Mouse (Mus musculus) thymus, adult 18-20 months (tissue): ENCODE results near the gene Mvb12b.

ENCODE experiments used
- DNase-seq, 2 experiments: peaks; one replicate each; pipeline ENCODE4 v3.0.0; 2022; ENCODE audit warnings: mixed read lengths in 2 of 2

Mvb12b gene

DNA sequence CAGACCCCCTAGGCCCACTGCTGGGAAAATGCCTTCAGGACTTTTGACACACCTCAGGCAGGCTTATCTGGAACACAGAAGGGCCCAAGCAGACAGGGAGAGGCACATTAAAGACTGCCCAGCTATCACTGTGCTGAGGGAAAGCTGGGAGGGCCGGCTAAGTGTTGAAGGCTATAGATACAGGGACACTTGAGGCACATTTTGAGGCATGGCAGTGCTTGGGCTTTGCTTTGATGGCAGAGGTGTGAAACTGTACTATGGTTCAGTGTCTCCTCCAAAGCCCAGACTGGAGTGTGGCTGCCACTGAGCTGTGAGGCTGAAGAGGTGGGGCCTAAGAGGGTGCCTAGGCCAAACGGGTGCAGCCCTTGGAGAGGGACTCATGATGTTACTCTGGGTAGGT lies 44.1 kb downstream of the Mvb12b start:
- no peak for DNase-seq

DNA sequence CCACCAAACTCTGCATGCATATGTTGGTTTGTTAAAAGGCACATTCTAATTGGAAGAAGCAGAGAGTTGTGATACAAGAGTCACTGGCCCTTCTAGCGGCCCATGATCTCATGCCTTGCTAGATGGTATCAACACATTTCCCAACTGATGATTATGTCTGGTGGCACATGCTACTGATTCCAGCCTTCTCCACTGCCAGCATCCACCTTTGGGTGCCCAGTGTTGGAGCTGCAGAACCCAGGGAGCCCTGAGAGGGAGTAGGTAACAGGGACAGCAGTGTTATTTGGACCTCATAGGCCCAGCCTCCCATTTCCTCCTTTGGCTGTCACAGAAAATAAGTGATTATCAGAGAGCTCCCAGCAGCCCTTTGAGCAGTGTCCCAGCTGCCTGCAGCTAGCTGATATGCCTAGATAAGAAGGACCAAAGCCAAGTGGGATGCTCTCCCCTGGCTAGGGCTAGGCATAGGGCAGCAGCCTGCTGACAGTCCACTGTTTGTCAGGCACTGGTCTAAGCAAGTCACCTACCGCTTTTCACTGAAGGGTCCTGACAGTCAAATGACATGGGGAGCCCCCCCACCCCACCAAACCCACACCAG lies 44.7 kb downstream of the Mvb12b start:
- no peak for DNase-seq

DNA sequence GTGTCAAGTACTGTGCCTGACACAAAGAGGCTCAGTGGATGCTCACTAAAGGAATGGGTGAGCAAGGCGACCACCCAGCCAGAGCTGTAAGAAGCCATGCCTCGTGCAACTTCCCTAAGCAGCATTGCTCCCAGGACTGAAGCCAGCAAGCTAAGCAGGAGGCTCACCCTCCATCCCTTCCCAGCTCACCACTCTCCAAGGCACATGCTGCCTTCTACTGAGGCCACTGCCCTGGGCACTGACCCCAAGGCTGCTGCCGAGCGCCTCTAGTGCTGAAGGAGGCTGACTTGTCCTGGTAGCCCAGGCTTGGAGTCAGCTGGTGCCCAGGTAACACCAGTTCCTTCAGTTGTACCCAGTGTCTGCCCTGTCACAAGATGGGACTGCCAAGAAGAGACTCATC lies 45.8 kb downstream of the Mvb12b start:
- no peak for DNase-seq

DNA sequence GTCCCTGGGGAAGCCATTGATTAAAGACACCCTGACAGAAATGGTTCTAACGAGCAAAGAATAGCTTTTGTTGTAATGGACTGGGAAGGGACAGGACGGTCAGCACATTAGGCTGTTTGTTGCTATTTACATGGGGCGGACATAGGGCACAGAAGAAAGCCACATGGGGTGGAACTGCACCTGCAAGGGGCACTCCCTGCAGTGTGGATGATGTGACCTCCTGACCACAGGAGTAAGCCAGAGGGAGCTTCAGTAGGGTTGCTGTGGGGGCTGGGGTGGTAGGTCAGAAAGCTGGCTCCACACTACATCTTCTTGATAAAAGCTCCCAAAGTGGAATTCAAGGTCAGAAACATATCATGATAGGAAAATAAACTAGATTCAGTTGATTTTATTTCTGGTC lies 47.3 kb downstream of the Mvb12b start:
- DNase-seq = no peak

DNA sequence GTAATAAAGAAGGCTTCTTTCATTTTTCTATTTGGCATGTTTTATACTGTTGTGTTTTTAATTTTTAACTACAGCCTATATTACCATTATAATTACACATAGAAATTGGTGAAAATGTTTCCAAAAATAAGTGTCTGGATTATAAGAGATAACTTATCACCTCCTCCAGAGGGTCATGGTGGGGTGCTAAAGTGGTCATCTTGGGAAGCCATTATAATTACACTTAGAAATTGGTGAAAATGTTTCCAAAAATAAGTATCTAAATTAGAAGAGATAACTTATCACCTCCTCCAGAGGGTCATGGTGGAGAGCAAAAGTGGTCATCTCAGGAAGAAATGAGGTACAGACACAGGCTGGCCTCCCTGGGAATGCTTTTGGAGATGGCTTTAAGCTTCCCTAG lies 48.5 kb downstream of the Mvb12b start:
- no peak for DNase-seq

DNA sequence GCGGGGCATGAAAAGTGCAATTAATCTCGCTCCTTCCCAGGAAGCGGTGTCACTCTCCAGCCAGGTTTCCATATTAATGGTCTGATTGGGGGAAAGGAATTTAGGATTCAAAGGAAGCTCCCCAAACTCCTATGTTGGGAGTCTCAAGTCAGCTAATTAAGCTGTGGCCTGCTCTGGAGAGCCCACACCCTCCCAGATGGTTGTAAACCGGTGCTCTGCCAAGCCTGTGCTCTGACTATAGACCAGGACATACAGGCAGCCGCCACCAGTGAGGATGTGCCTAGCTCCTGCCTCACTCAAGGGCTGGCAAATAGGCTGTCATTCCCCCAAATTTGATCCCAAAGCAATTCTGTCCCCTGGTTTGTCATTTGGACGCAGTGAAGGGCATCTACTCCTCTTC lies 50.4 kb downstream of the Mvb12b start:
- DNase-seq = no peak

DNA sequence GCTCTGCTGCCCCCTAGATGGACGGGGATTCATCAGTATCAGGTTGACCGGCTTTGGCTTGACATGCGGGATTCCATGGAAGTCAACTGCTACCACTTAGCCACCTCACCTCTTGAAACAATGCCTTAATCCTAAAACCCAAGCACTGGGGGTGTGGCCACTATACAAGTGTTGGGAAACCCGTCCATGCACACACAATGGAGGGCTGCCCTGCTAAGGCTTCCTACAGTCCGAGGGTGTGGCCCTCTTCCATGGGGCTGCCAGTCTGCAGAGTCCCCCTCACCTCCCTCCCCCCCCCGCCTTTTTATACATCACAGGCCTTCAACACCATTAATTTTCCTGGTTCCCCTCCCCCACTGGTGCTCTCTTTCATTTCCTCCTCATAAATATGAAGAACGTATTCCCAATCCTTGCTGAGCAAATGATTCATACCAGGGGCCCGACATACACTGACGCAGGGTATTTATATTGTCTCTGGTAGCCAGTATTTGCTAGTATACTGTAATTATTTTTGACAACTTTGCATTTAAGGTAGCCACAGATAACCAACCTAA lies 51.0 kb downstream of the Mvb12b start:
- DNase-seq = no peak

DNA sequence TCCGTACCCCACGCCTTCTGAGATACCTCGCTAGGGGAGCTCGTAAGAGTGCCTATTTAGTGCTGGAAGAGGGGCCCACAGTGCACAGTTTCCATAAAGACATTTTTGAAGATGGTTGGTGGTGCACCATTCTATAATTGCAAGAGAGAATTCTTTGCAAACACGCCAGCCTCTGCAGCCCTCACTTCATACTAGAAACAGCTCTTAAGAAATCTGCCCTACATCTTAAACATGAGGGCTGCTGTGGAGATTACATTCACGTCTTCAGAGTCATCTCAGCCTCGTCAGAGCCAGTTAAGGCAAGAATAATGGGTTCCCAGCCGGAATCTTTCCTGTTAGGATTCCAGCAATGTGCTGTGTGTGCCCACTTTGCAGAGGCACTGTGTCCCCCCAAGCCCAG lies 52.7 kb downstream of the Mvb12b start:
- no peak for DNase-seq

DNA sequence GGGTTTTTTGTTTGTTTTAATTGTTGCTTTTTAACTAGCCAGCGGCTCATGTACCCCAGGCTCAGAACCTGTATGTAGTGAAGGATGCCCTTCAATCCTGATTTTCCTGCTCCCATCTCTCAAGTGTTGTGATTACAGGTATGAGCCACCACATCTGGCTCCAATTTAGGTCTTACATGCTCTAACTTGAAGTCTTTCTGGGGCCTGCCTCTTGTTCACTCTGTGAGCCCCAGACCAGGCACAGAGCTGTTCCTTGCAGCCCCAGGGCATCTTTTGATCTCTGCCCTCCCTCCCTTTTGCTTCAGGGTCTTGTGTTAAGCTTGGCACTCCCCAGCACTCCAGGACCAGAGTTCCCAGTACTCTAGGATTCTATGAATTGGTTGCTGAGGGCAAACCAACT lies 53.8 kb downstream of the Mvb12b start:
- no peak for DNase-seq

DNA sequence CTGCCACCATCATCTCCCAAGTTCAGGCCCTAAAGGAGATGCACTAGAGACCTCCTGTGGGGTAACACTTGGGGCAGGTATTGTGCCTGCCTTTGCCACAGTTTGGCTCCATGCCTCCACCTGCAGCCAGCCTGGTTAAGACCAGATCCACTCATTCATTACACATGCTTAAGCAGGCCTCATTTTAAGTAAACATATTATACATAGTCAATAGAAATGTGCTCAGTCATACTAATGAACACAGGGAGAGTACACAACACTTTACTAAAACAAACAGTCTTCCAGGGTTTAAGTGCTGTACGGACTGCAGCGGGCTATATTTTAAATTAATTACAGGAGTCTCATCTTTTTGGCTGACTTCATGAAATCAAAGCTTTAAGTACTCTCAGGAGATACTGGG lies 57.9 kb downstream of the Mvb12b start:
- DNase-seq = no peak

DNA sequence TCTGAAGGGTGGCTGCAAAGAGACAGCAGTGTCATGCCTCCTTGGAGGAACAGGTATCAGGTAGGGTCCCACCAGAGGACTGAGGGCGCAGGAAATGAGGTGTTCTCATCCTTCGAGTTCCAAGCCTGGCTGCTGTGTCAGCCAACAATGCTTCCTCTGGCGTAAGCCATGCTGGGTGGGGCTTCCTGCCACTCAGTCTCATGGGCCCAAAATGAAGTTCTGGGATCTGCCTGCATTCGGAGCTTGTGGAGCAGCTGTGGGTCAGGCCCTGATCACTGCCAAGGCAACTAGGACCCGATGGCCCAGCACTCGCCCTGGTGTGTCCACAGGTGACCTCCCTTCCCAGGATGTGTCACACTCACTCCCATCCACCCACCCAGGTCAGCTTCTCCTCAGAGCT lies 61.0 kb downstream of the Mvb12b start:
- DNase-seq = no peak

DNA sequence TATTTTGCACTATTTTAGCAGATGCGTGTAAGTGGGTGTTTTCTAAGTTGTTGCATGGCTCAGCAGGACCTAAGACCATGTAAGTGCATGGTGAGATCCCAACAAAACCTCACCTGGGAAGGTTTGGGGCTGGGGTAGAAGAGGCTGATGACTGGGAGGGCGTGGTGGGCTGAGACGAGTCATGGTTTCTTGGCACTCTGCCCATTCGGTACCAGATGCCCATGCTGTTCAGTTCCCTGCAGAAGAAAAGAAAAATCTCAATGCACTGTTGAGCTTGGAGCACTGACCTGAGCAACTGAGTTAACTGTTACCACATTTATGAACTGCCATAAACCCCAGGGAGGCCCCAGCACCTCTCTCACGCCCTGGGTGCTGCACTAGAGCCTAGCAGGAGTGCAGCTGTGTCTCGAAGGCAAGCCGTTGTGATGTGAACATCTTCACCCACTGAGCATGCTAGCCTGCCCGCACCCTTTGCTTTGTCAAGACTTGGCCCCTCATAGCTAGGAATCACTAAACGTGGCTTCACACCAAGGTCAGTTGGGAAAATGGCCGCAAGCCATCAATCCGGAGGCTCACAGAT lies 62.7 kb downstream of the Mvb12b start:
- DNase-seq = no peak

DNA sequence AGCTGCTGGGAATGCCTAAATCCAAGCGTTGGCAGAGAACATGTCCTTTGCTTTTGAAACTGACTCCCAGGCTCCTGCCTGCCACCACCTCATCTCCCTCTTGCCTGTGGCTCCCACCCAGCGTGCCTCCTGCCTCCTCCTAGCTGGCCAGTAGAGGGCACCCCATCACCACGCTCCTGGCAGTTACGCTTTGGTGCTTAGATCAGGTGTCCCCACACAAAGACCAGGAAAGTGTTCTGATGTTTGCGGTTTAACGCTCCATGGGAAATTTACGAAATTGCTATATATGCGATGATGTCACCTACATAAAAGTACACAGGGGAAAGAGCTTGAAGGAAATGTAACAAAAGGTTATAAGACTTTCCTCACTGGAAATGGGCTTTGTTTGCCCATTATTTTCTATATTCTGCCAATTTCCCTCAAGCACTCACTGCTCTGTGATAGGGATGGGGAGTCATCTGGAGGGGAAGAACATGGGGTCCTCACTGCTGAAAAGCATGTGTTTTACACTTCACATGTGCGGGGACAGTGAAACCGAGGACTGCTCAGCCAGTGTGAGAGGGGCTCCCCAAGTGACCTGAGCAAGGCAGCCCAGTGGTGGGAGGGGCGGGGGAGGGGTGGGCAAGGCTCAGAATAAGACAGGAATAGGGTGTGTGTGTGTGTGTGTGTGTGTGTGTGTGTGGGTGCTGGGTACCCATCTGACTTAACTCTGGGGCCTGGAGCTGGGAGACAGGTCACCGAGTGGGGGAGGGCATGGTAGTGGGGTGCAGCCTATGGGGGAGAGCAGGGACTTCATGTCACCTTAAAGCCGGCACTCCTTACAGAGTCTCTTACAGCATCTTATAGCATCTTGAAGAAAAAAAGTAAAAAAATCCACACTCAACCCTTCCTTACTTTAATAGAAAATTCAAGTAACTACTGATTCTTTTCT lies 65.8 kb downstream of the Mvb12b start:
- peak; percentile 88 to 91 for DNase-seq

DNA sequence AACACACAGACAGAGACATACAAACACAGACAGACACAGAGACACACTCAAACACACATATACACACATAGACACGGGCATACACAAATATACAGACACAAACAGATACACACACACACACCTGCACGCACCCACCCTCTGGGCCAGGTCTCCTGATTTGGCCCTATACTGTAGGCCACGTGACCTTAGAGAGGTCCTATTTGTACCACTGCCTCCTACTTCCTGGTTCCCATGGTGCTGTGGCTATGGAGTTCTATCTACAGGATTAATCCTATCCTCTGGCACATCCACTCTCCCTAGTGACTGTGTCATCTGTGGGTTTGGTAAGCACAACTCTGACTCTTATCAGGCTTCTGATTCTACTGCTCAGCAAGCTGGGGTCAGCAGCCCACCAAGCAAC lies 67.3 kb downstream of the Mvb12b start:
- no peak for DNase-seq

DNA sequence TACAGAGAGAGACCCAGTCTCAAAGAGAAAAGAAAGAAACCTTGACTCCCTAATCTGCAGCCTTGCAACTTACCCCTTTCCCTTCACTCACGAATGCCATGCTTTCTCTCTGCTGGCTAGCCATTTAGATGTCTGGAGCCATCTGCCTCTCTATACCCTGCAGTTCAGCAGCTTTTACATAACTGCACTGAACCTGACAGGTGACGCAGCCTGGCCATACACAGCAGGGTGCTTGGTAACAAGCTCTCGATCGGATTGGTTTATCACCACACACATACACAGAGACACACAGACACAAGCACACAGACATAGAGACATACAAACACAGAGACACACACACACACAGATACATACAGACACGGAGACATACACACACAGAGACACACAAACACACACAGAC lies 67.7 kb downstream of the Mvb12b start:
- DNase-seq = no peak

DNA sequence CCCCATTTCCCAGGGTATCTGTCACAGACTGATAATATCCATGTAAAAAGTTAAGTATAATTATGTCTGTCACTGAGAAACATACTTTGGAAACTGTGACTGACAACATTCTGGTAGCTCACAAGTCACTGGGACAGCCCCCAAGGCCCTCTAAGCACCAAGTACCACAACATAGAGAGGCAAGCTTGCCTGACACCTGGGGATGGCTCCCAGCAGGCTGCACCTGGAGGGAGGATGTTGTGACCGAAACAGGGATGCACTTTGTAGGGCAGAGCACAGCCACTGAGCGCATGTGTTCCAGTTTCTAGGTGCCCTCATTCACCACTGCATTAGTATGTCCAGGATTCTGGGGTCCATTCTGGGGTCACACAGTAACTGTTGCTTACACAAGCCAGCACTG lies 69.4 kb downstream of the Mvb12b start:
- DNase-seq = peak; percentile 68 to 79

DNA sequence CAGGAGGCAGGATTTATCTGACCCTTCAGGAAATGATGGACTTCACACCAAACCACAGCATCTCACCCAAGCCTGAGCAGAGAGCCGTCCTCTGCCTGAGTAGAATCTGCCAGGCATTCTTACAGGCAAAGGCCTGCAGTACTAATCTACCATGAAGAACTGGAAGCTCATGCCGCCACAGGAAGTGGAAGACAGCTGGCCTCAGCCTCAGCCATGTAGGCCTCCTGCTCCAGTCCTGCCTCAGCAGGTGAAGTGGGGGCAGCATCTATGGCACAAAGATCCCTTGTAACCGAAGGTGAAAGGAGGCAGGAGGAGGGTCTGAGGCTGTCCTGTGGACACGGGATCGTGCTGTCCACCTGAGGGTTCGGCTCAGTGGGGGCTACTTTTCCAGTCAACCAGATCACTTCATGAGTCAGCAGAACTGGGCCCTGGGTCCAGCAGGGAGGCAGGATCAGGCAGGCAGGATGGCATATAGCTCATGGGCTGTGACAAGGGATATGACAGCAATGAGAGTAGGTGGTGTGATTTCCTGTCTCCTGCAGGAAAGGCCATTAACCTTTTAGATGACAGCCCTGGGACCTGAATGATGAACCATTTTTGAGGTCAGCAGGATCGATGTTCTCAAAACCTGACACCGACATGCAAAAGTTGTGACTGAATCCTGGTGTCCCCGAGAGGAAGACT lies 69.9 kb downstream of the Mvb12b start:
- DNase-seq = peak in 1 of 2 experiments; percentile 68

DNA sequence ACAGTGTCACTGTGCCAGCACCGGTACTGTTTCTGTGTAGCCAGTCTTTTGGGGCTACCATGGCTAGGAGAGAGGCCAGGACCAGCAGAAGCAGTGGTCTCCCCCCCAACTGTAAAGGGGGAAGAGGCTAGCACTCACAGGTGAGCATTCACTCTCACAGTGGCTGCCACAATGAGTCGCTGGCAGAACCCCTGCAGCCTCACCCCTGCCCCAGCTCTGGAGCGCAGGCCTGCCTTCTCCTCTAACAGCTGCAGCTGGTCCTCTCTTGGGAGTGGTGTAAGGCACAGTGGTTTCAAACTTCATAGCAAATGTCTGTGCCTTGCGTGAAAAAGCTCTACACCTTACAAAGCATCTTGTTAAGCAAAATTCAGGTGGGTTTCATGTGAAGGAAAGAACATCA lies 70.7 kb downstream of the Mvb12b start:
- peak; percentile 84 to 90 for DNase-seq

DNA sequence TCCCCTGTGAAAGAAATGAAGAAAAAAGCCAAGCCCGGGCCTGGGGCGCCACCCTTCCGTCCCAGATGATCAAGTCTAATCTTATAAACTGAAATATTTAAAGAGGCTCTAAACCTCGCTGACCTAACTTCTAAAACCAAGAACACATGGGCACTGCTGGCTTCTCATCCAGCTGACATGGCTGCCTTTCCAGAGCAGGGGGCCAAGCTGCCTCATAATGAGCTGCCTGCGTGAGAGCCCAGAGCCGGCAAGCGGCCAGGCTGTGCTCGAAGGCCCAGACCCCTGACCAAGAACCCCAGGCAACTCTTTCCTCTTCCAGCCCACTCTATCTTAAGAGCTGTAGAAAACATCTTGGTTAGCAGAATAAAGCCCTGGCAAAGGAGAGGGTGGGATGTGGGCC lies 73.2 kb downstream of the Mvb12b start:
- no peak for DNase-seq

DNA sequence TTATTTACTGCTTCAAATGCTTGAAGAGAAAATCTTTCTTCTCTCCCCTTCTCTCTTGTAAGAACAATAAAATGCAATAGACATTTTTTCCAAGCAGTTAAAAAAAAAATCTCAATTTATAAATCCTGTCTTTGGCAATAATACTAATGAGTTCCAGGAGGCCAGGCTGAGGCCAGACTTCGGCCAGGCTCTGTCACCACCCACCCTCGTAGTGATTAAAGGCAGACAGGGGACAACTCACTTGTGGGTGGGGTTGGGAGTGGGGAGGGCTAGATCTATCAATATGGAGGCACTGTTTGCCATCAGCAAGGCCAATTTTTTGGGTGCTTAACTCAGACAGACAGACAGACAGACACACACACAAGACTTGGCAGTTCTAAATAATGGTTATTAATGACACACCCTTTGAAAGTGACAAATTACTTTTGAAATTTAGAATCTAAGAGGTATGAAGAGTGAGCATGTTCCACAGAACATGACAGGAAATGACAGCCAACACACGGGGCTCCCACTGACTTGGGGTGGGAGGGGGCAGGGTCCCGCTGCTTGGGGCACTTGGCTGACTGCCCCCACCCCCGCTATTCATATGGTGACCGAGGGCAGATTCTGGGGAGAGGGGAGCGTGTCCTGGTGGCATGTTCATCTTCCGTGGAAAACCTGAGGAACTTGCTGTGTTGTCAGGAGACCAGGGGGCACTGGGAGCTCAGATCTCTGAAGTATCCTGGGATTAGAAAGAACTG lies 74.1 kb downstream of the Mvb12b start:
- no peak for DNase-seq

DNA sequence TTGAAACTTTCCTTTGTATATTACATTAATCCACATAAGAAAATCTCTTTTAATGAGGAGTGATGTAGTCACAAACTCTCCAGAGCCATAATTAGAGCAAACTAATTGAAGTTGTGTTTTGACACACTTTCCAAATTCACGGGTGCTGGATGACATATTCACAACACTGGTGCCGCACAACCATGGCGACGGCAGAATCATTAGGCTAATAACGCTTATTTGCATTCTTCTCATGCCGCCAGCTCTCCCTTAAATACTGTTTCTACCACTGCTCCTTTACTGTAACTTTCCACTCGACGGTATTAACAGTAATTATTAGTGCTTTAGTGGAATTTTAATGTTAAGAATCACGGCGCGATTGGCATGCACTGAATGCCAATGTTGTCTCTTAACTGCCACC lies 74.8 kb downstream of the Mvb12b start:
- no peak for DNase-seq

DNA sequence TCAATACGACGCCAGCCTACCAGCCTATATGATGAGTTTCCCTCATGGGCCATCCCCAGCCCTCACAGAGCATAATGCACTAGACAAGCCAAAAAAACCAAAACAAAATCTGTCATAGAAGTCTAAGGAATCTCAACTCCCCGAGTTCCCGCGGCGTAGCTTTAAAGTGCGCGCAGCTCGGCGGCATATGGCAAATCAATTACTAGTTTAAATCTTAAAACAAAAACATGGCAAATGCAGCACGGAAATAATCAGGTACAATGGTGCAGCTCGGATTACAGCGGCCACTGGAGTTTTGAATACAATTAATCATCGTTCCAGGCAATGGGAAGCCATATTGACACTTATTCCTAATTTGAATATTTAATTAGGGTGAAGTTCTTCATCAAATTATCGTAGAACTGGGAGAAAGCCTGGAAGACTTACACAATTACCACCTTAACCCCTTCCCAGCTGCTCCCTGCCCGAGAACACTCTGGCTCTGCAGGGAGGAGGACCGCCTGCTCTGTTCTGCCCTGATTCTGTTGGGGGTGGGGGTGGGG lies 76.3 kb downstream of the Mvb12b start:
- DNase-seq = no peak
